Mouse (Mus musculus) urinary bladder, adult 18-20 months (tissue): Measurements from ENCODE around the gene Tpm3.
"Not testable (repeated sequence)": the region's sequence is repeated elsewhere in the genome, so short reads cannot be mapped to it uniquely, and the experiment has no call there.

Source experiments
- DNase-seq, 2 experiments: peaks; one replicate each; pipeline ENCODE4 v3.0.0; 2022; ENCODE audit warnings: low spot score in 2 of 2, mixed read lengths in 2 of 2

Tpm3 gene

DNA sequence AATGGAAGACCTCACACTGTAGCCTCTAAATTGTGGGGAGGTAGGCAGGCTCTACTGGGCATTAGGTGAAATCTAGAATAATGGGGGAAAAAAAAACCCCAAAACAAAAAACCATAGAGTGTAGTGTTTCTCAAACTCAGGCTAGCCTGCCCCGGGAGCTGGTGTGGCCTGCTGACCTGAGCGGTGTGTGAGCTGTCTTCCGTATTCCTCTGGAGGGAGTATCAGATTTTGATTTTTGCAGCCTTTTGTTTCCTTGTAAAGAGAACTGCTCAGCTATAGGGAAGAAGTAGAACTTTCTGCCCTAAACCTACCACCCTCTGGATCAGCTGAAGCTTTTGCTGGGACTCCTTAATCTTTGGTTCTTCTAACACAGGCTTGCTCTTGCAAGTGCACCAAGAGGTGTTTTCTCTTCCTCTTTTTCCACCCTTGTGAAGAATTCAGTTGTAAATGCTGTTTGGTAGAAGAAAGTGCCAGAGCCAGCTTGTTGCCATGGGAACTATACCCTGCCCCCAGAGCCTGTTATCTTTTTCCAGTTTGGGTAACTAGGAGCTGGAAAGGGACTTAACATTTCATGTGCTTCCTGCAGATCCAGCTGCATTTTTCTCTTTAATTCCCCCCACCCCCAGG, 11.4 kb downstream of the Tpm3 start:
- DNase-seq = no peak

DNA sequence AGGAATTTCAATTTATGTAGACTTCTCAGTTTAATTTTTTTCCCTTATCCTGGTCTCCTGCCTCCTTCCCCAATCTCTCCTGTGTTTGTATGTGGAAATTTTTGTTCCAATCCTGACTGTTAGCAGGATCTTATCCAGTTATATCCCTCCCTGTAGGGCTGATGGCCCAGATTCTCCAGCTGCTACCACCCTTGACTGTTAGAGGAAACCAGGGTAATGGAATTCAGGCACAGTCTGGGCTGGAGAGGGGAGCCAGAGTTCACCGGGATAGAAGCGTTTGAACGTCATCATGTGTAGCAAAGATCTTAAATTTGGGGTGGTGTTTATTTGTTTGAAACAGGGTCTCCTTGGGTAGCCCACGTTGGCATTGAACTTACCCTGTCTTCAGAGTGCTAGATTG, 12.3 kb downstream of the Tpm3 start:
- DNase-seq = no peak

DNA sequence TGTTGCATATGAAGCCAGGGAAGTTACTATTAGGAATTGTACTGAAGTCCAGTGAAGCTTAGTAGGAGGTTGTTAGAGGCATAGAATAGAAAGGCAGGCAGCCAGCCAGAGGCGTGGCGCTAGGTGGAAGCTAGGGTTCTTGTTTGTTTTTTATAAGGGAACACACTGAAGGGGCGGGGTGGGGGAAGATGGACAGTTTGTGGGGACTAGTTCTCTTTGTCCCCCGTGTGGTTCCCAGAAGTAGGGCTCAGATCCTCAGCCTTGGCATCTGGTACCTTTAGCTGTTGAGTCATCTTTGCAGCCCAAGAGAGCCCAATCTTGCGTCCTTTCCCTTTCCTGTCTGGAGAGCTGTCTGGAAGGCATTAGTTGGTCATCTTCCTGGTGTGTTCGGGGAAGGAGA, 12.8 kb downstream of the Tpm3 start:
- DNase-seq = no peak

DNA sequence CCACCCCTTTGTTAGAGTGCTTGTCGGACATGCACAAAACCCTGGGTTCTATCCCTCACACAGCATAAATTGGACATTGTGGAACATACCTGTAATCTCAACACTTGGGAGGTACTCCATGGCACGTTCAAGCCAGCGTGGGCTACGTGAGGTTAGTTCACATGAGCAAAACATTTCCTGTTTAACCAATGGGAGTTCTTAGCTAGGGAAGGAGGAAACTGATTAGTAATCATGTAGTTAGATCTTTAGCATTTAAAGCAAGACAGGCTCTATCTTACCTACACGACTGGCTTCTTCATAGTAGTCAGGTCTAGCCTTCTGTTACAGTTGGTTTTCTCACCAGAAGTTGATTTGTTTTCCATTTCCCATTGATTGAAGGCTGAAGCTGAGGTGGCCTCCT, 13.6 kb downstream of the Tpm3 start:
- DNase-seq = no peak

DNA sequence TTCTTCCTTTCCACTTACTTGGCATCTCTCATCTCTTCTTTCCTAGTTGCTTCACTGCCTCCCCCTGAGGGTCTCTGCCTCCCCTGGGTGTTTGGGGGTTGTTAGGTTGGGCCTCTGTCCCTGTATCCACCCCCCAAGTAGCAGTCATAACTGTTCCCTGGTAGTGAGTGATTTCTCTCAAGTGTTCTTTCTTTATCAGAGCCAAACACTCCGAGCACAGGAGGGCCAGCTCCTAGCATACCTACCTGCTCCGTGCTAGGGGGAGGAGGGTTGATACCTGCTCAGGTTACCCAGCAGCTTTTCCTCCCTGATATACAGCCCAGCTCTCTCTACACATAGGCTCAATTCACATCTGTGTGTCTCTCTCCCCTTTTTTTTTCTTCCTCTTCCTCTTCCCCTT, 16.2 kb downstream of the Tpm3 start:
- DNase-seq = no peak

GRCm38 (mm10) chr3:90090892-90091291, 18.4 kb downstream of the Tpm3 start:
- no peak for DNase-seq

- no peak for DNase-seq
These were observed 22.0 kb downstream of the Tpm3 start for GRCm38 (mm10) chr3:90094453-90094852.

DNA sequence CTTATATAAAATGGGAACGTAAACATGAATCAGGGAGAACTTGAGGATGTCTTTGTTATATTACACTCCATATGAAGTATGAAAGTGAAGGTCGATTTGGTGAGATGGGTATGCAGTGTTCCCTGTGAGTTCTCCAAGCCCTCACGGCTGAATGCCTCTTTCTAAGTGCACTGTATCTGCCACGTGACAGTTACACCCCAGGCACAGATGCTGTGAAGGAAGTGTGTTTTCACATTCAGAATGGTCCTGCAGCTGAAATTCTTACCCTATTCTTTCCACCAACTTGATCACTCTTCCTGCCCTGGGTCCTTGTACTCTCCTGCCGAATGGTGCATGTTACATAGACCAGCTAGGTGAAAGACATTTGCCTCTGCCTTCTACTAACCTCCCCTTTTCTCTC, 25.5 kb downstream of the Tpm3 start:
- DNase-seq = no peak

DNA sequence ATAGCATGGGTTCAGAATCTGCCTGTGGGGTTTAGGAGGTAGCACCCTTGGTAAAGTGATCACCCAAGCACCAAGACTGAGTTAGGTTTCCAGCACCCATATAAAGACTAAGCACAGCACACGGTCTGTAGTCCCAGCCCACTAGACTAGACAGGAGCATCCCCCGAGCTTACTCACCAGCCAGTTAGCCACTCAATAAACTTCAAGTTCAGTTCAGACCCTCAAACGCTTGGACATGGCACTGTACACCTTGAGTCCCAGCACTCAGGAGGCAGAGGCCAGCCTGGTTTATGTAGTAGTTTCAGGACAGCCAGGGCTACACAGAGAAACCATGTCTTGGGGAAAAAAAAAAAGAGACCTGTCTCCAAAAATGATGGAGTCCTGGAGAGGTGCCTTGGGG, 28.6 kb downstream of the Tpm3 start:
- no peak for DNase-seq

- no peak for DNase-seq
These were observed 29.2 kb downstream of the Tpm3 start for GRCm38 (mm10) chr3:90101673-90102072.

DNA sequence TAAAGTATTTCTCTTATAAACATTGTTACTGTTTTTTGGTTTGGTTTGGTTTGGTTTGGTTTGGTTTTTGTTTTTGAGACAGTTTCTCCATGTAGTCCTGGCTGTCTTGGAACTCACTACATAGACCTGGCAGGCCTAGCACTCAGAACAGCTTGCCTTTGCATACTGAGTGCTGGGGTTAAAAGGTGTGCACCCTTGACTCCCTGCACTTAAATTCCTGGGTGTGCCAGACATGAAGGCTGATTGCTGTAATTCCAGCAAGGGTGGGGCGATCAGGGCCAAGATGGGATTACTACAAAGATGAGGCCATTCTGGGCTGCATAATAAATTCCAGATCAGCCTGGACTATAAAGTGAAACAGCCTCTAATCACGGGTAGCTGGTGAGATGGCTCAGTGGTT, 29.8 kb downstream of the Tpm3 start:
- DNase-seq = no peak

DNA sequence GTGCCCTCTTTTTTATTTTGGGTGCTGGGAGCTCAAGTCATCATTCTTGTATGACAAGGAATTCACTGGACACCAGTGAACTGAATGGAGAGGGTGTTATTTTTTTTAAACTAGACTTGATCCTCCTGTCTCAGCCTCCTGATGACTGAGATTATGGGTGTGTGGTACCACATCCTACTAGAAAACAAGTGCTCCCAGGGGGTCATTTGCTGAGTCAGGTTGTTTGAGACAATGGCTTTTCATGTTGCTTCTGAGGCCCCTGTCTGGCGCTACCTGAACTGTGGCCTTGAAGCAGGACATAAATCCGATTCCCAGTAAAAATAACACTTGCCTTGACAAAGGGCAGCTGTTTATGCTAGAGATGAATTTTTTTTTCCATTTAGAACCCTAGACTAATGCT, 30.7 kb downstream of the Tpm3 start:
- DNase-seq = no peak

- no peak for DNase-seq
These were observed 31.5 kb downstream of the Tpm3 start, which contains the start of gene Nup210l for GRCm38 (mm10) chr3:90103938-90104337. TSS of gene Nup210l (plus strand) at chr3:90104132.

DNA sequence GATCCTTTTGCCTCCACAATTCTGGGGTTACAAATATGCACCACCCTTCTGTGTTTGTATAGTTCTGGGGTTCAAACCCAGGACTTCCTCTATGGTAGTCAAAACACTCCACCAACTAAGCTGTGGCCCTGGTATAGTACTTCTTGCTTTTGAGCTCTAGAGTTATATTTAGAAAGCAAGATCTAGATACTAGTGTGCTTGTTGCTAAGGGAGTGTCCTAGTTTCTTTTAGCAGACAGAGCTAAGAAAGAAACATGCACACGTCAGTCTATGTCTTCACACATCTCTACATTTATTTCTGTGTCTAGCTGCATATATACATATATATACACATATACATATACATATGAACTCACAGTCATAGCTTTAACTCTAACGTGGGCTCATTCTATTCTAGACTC, 39.3 kb downstream of the Tpm3 start:
- no peak for DNase-seq

DNA sequence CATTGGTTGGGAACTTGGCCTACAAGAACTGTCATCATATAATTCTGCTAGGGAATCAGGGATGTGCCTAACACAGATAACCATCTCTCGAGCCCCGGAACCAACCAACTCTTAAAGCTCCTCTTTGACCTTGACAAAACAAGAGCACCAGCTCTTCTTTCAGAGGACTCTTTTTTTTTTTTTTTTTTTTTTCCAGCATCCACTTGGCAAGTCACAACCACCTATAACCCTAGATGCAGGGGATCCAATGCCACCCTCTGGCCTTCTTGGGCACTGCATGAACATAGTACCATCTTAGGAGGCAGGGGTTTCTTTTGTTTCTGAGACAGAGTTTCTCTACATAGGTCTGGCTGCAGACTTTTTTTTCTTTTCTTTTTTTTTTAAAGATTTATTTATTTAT, 41.9 kb downstream of the Tpm3 start:
- DNase-seq = no peak

DNA sequence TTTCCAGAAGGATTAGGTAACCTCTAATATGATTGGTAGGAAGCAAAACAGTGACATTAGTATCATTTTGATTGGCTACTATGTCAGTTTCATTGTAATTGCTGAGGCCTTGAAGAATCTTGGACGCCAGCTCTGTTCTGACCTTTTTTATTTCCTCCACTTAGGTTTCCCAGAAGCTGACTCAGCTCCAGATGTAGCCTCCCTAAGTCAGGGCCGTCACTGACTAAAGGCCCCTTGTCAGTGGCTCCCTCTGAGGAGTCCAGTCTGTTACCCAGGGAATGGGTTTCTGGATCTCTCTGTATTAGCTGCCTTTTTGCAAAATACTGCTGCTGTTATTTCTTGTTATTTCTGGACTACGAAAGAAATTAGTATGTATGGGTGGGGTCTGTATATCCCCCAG, 43.1 kb downstream of the Tpm3 start:
- DNase-seq = no peak

DNA sequence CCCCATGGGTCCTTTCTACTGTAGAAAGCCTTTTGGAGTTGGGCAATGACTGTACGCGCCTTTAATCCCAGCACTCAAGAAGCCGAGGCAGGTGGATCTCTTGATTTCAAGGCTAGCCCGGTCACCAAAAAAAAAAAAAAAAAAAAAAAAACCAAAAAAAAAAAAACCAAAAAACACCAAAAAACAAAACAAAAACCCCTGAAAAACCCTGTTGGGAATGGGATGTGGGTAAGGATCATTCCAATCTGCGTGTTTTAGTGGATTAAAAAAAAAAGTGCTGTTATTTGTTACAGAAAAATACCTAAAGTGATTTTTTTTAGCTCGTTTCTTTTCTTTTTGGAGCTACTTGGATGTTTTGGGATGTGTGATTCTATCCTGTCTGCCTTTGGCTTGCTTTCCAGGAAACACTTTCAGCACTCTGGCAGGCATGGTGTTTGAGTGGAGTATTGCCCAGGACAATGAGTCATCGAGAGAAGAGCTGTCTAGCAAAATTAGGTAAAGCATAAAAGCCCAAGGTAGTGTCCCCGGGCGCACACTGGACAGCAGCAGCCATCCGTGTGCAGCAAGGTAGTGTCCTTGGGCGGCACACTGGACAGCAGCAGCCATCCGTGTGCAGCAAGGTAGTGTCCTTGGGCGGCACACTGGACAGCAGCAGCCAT, 45.8 kb downstream of the Tpm3 start:
- DNase-seq = peak in 1 of 2 experiments; percentile 50

- DNase-seq = not testable (repeated sequence)
These were observed 49.6 kb downstream of the Tpm3 start for GRCm38 (mm10) chr3:90122036-90122435.

- DNase-seq = no peak
These were observed 53.3 kb downstream of the Tpm3 start for GRCm38 (mm10) chr3:90125710-90126109.

GRCm38 (mm10) chr3:90127881-90128280, 55.4 kb downstream of the Tpm3 start:
- DNase-seq = no peak

GRCm38 (mm10) chr3:90132745-90133144, 60.3 kb downstream of the Tpm3 start:
- no peak for DNase-seq

GRCm38 (mm10) chr3:90133331-90133730, 60.9 kb downstream of the Tpm3 start:
- no peak for DNase-seq

- no peak for DNase-seq
These were observed 62.0 kb downstream of the Tpm3 start for GRCm38 (mm10) chr3:90134483-90134882.

GRCm38 (mm10) chr3:90134993-90135392, 62.5 kb downstream of the Tpm3 start:
- no peak for DNase-seq
